Mouse (Mus musculus): ENCODE measurements at regions not wholly inside any gene's neighbourhood (a gene's known extent, or its start where the extent isn't known, plus 50 kb on each side); places are given as distances from the start of the nearest gene placed in this dataset.

GRCm38 (mm10) chr2:101472449-101473115 lies 151.9 kb upstream of the Rag2 start:
- no peaks in the 10 kb centered on the region for H3K27me3 ChIP-seq (ENCODE audit: control insufficient read depth, insufficient read depth, low read length)
- H3K79me2 ChIP-seq (replicated peaks; ENCODE audit: control insufficient read depth, insufficient read depth, low read length) = no peaks in the 10 kb centered on the region
- no peak overlapping the region for H3K4me3 ChIP-seq
- no peak overlapping the region for H3K9ac ChIP-seq (ENCODE audit: low read depth, low read length)
- TF ChIP-seq CTCF (IDR thresholded peaks at IDR 0.05) (peak; percentile 95), EP300 (IDR thresholded peaks at IDR 0.05; ENCODE audit: insufficient read depth, low read depth, low read length) (0 out of 2 replicates have a peak, but pooled peaks have one; percentile 40), POLR2A (IDR thresholded peaks at IDR 0.05; ENCODE audit: insufficient read depth, low read depth, low read length) (no peak)
- WGBS = 32% methylated on average over 8 of the region's 8 CpGs
- intact Hi-C loops (cut with DNase I) = loop anchor here (1.0 kb wide), 1 partner anchor 181 kb away; no protein-coding TSS in a partner anchor
- DNase-seq = peak; percentile 75 to 77
- no peaks in the 10 kb centered on the region for H3K36me3 ChIP-seq (ENCODE audit: control insufficient read depth, insufficient read depth, low read length)
- no peak overlapping the region for H3K27ac ChIP-seq
- no peaks in the 10 kb centered on the region for H3K4me1 ChIP-seq (ENCODE audit: control insufficient read depth, insufficient read depth, low read length)

DNA sequence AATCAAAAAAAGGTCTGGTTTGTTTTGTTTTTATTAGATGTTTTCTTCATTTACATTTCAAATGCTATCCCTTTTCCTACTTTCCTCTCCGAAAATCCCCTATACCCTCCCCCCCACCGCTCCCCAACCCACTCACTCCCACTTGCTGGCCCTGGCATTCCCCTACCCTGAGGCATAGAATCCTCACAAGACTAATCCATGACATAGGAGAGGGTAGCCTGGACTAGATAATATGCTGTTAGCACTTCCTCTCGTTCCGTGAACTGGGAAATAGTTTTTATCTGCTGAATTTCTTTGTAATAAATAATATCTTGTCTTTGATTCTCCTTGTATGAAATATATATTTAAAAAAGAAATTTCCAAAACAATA lies 151.4 kb upstream of the Rag2 start:
- no peak for TF ChIP-seq EP300 (IDR thresholded peaks at IDR 0.05; ENCODE audit: insufficient read depth, low read depth, low read length)
- TF ChIP-seq POLR2A (IDR thresholded peaks at IDR 0.05; ENCODE audit: insufficient read depth, low read depth, low read length) = no peak
- no peak; the same call in 1 of the 2 replicates for TF ChIP-seq CTCF (IDR thresholded peaks at IDR 0.05)
- H3K4me1 ChIP-seq (ENCODE audit: control insufficient read depth, insufficient read depth, low read length) = no peaks in the 10 kb centered on the region
- WGBS = 81% methylated on average over 4 of the region's 4 CpGs
- no peak overlapping the region for H3K4me3 ChIP-seq
- DNase-seq = no peak
- no peaks in the 10 kb centered on the region for H3K36me3 ChIP-seq (ENCODE audit: control insufficient read depth, insufficient read depth, low read length)
- no peak overlapping the region for H3K9ac ChIP-seq (ENCODE audit: low read depth, low read length)
- intact Hi-C loops (cut with DNase I) = no loop called here
- no peak overlapping the region for H3K27ac ChIP-seq
- no peaks in the 10 kb centered on the region for H3K27me3 ChIP-seq (ENCODE audit: control insufficient read depth, insufficient read depth, low read length)
- H3K79me2 ChIP-seq (replicated peaks; ENCODE audit: control insufficient read depth, insufficient read depth, low read length) = no peaks in the 10 kb centered on the region

- no peaks in the 10 kb centered on the region for H3K27me3 ChIP-seq (ENCODE audit: control insufficient read depth, insufficient read depth, low read length)
- intact Hi-C loops (cut with DNase I) = no loop called here
Measured at GRCm38 (mm10) chr2:101476862-101477261, 147.7 kb upstream of the Rag2 start.

DNA sequence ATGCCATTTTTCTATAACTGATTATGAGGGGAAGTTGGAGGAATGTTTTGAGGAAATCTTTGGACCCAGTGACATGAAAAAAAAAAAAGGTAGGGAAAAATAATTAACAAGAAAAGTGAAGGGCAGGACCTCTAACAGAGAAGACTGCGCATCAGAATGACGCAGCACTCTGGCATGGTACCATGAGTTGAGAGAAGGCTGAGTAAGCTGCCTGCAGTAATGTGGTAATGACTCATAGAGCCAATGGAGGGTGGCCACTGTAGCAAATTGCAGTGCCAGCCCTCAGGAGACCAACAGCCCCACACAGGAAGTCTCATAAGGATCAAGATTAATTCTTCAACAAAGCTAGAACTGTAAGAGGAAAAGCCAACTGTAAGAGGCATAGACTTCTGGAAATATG lies 134.3 kb upstream of the Rag2 start:
- Histone ChIP-seq H3K4me3 (no peak overlapping the region), H3K36me3 (ENCODE audit: control insufficient read depth, insufficient read depth, low read length) (no peaks in the 10 kb centered on the region), H3K79me2 (replicated peaks; ENCODE audit: control insufficient read depth, insufficient read depth, low read length) (no peaks in the 10 kb centered on the region), H3K27me3 (ENCODE audit: control insufficient read depth, insufficient read depth, low read length) (no peaks in the 10 kb centered on the region), H3K27ac (no peak overlapping the region), H3K9ac (ENCODE audit: low read depth, low read length) (no peak overlapping the region), H3K4me1 (ENCODE audit: control insufficient read depth, insufficient read depth, low read length) (no peaks in the 10 kb centered on the region)
- TF ChIP-seq POLR2A (IDR thresholded peaks at IDR 0.05; ENCODE audit: insufficient read depth, low read depth, low read length) (no peak), EP300 (IDR thresholded peaks at IDR 0.05; ENCODE audit: insufficient read depth, low read depth, low read length) (no peak), CTCF (IDR thresholded peaks at IDR 0.05) (no peak)
- 91% methylated on average over 2 of the region's 2 CpGs for WGBS
- intact Hi-C loops (cut with DNase I) = no loop called here
- no peak for DNase-seq

More at GRCm38 (mm10) chr2:101476862-101477261, 147.7 kb upstream of the Rag2 start:
- WGBS = 68% methylated on average over 2 of the region's 2 CpGs
- H3K9ac ChIP-seq (ENCODE audit: low read depth, low read length) = no peak overlapping the region
- TF ChIP-seq POLR2A (IDR thresholded peaks at IDR 0.05; ENCODE audit: insufficient read depth, low read depth, low read length) = no peak
- H3K36me3 ChIP-seq (ENCODE audit: control insufficient read depth, insufficient read depth, low read length) = no peaks in the 10 kb centered on the region
- no peaks in the 10 kb centered on the region for H3K4me1 ChIP-seq (ENCODE audit: control insufficient read depth, insufficient read depth, low read length)
- H3K79me2 ChIP-seq (replicated peaks; ENCODE audit: control insufficient read depth, insufficient read depth, low read length) = no peaks in the 10 kb centered on the region
- H3K27ac ChIP-seq = no peak overlapping the region
- no peak for DNase-seq
- no peak overlapping the region for H3K4me3 ChIP-seq

GRCm38 (mm10) chr2:101491762-101492161 lies 132.8 kb upstream of the Rag2 start:
- intact Hi-C loops (cut with DNase I) = no loop called here
- Histone ChIP-seq H3K4me3 (no peak overlapping the region), H3K4me1 (ENCODE audit: control insufficient read depth, insufficient read depth, low read length) (no peaks in the 10 kb centered on the region), H3K79me2 (replicated peaks; ENCODE audit: control insufficient read depth, insufficient read depth, low read length) (no peaks in the 10 kb centered on the region), H3K27me3 (ENCODE audit: control insufficient read depth, insufficient read depth, low read length) (no peaks in the 10 kb centered on the region), H3K36me3 (ENCODE audit: control insufficient read depth, insufficient read depth, low read length) (no peaks in the 10 kb centered on the region), H3K9ac (ENCODE audit: low read depth, low read length) (no peak overlapping the region), H3K27ac (no peak overlapping the region)
- no peak for DNase-seq
- WGBS = 72% methylated on average over 3 of the region's 3 CpGs
- TF ChIP-seq CTCF (IDR thresholded peaks at IDR 0.05) (no peak), POLR2A (IDR thresholded peaks at IDR 0.05; ENCODE audit: insufficient read depth, low read depth, low read length) (no peak), EP300 (IDR thresholded peaks at IDR 0.05; ENCODE audit: insufficient read depth, low read depth, low read length) (no peak)

- no peak for DNase-seq
- H3K4me1 ChIP-seq (ENCODE audit: control insufficient read depth, insufficient read depth, low read length) = no peaks in the 10 kb centered on the region
- H3K9ac ChIP-seq (ENCODE audit: low read depth, low read length) = no peak overlapping the region
- H3K4me3 ChIP-seq = no peak overlapping the region
- no peaks in the 10 kb centered on the region for H3K27me3 ChIP-seq (ENCODE audit: control insufficient read depth, insufficient read depth, low read length)
- H3K36me3 ChIP-seq (ENCODE audit: control insufficient read depth, insufficient read depth, low read length) = no peaks in the 10 kb centered on the region
- H3K27ac ChIP-seq = no peak overlapping the region
- H3K79me2 ChIP-seq (replicated peaks; ENCODE audit: control insufficient read depth, insufficient read depth, low read length) = no peaks in the 10 kb centered on the region
- intact Hi-C loops (cut with DNase I) = no loop called here
- TF ChIP-seq EP300 (IDR thresholded peaks at IDR 0.05; ENCODE audit: insufficient read depth, low read depth, low read length) = no peak
Measured at GRCm38 (mm10) chr2:101508116-101508515, 116.4 kb upstream of the Rag2 start.
